Mouse (Mus musculus) testis, postnatal 14 days (tissue): ENCODE data around the gene Dapk2.
A peak's percentile ranks its signal among the peaks of the same experiment; 100 is the strongest.
"Not testable (repeated sequence)": the region's sequence is repeated elsewhere in the genome, so short reads cannot be mapped to it uniquely, and the experiment has no call there.

ENCODE experiments used
- DNase-seq: peaks from one replicate; pipeline ENCODE4 v3.0.0; 2021; ENCODE audit warnings: low spot score

The Dapk2 gene

GRCm38 (mm10) chr9:66275267-66275991 lies 117.4 kb downstream of the Dapk2 start:
- DNase-seq = peak; percentile 29

- no peak for DNase-seq
Observed at GRCm38 (mm10) chr9:66276062-66276461, 118.0 kb downstream of the Dapk2 start.

GRCm38 (mm10) chr9:66276697-66277385 lies 118.8 kb downstream of the Dapk2 start:
- no peak for DNase-seq

- no peak for DNase-seq
Observed at GRCm38 (mm10) chr9:66279647-66280046, 121.6 kb downstream of the Dapk2 start.

GRCm38 (mm10) chr9:66280496-66280895 lies 122.5 kb downstream of the Dapk2 start:
- DNase-seq = no peak

GRCm38 (mm10) chr9:66281501-66281951 lies 123.5 kb downstream of the Dapk2 start:
- no peak for DNase-seq

GRCm38 (mm10) chr9:66282582-66282981 lies 124.6 kb downstream of the Dapk2 start:
- no peak for DNase-seq

- no peak for DNase-seq
Observed at GRCm38 (mm10) chr9:66283565-66284203, 125.7 kb downstream of the Dapk2 start.

GRCm38 (mm10) chr9:66285241-66285640 lies 127.2 kb downstream of the Dapk2 start:
- DNase-seq = not testable (repeated sequence)

- DNase-seq = no peak
Observed at GRCm38 (mm10) chr9:66285901-66286300, 127.9 kb downstream of the Dapk2 start.

- DNase-seq = no peak
Observed at GRCm38 (mm10) chr9:66290727-66291126, 132.7 kb downstream of the Dapk2 start.

GRCm38 (mm10) chr9:66293319-66293718 lies 135.3 kb downstream of the Dapk2 start:
- no peak for DNase-seq

GRCm38 (mm10) chr9:66294227-66294626 lies 136.2 kb downstream of the Dapk2 start:
- DNase-seq = no peak

GRCm38 (mm10) chr9:66294980-66295410 lies 137.0 kb downstream of the Dapk2 start:
- DNase-seq = no peak

- DNase-seq = no peak
Observed at GRCm38 (mm10) chr9:66295577-66296120, 137.6 kb downstream of the Dapk2 start.

- no peak for DNase-seq
Observed at GRCm38 (mm10) chr9:66298783-66299182, 140.8 kb downstream of the Dapk2 start.

- no peak for DNase-seq
Observed at GRCm38 (mm10) chr9:66300448-66301027, 142.5 kb downstream of the Dapk2 start.

GRCm38 (mm10) chr9:66304320-66305090 lies 146.5 kb downstream of the Dapk2 start:
- no peak for DNase-seq

- DNase-seq = no peak
Observed at GRCm38 (mm10) chr9:66305121-66306112, 147.4 kb downstream of the Dapk2 start.

GRCm38 (mm10) chr9:66306414-66306813 lies 148.4 kb downstream of the Dapk2 start:
- no peak for DNase-seq
